Mouse (Mus musculus) gastrocnemius, postnatal 10 days (tissue): Measurements from ENCODE around the gene Gm4791. TPM values are rescaled to one million over a fixed set of nuclear protein-coding genes. Genes with fewer than 3 reads are reported as not detected.

Source experiments
- DNase-seq: peaks from one replicate; pipeline ENCODE4 v3.0.0; 2021; ENCODE audit warnings: mixed read lengths
- long read RNA-seq, 2 experiments: library from polyadenylated mRNA; stranded (forward); transcript quantifications; one replicate each; pipeline ENCODE4 v2.0.0; 2021
- total RNA-seq, 2 experiments: library from RNA; stranded (reverse); gene quantifications; 2 replicates each; pipeline ENCODE4 v1.2.3; 2021

The Gm4791 gene
- not detected for total RNA-seq
- long read RNA-seq, experiment 1: 0 reads
- long read RNA-seq, experiment 2: 0 reads

DNA sequence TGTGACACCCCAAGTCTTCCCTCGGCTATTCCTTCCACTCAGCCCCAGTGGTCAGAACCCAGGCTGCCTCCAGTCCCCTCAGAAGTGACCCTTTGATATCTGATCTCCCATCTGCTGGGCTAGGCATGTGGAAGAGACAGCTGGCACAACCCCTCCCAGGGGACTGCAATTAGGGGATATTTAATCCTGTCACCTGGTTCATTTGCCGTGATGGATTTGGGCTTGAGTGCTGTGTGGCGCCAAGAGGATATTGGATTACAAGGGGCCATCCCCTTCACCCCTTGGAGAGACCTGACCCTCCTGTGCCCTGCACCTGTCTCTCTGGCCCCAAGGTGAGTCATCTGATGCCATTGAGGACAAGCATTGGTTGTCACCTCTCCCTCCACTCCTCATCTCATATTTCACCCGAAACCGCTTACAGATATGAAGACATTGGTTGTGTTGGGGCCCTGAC, at the start of gene Gm4791:
TSS of gene Gm4791 (plus strand) at position 404 of the 454 bp plus-strand sequence.
- no peak for DNase-seq

DNA sequence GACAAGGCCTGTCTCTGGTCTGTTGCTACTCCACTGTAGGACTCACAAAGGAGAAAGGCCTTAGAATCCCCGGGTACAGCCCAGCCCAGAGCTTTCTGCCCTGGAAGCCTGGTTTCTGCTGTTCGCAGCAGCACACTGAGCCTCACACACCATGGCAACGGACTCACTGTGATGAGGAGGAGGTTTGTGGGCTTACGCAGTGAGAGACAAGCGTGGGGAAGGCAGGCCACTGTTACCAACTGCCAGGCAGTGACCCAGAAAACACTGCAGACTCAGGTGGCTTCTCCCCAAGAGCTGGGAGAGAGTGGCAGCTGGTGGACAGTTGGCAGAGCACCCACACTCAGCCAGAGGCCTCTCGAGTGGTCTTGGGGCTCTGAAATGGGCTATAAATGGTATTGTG, 42.3 kb upstream of the Gm4791 start:
- DNase-seq: no peak

DNA sequence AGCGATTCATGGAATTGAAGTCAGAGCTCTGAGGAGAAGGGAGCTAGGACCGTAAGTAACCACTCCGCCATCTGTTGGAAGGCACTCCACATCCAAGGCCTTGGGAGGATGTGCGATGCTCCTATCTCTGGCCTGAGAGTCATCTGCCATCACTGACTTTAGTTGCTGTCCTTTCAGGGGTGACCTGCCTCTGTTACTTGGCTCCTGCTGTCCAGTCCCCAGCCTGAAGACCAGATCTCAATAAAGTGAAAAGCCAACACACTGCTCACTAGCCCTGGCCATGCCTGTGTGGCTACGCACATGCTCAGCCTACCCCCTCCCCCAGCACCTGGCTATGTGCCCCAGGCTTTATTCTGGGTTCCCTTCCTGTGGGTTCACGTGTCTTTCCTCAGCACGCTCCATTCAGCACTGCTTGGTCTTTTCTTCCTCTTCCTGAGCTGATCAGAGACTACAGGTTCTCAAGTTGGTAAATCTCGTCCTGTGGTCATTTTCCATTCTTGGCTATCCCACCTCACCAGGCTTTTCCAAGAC, 41.1 kb upstream of the Gm4791 start:
- no peak for DNase-seq

DNA sequence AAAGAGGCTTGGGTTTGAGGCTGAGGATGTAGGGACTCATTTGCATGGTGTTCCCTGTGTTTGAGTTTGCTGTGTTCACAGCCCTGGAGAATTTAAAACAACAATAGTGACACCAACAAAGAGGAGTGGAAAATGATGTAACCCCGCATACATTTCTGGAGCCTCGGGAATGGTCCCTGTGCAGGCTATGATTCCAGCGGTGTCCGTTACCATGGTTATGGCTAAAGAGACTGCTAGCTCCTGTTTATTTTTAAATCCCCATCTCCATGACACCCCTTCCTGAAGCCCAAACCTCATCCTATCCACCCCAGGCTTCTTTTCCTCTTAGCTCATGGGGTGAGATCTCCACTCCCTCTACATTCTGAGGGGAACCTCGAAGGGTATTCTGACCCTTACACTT, 32.5 kb upstream of the Gm4791 start:
- no peak for DNase-seq

DNA sequence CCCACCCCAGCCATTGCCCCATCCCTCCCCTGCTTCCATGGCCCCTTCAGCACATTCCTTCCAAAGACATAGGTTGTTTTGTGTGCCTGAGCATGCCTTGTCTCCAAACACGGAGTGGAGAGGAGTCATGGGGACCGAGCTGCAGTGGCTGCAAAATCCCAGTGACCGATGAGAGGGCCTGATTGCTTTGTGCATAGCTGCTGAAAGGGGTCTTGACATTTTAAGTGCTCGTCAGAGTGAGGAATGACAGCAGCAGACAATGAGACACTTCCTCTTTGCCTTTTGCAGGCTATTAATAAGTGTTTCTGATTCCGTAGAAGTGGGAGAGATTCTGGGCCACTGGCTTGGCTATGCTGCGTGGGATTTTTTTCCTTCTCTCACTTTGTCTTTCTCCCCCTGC, 29.6 kb upstream of the Gm4791 start:
- DNase-seq: no peak

DNA sequence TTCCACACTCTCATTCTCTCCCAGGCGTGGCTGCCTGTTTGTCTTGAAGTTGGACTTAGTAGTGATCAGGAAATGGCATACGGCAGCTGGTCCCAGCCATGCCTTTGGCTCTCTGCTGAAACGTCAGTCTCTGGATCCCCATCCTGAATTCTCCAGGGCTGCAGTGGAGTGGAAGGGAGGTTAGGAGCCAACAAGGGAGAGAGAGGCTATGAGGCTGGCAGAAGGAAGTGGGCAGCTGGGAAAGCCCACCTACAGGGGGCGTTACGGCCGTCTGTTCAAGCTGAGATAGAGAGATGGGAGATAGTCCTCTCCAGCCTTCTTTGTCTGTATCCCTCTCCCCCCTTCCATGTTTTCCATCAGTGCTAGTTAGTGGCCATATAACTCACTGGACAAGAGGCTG, 29.1 kb upstream of the Gm4791 start:
- no peak for DNase-seq

DNA sequence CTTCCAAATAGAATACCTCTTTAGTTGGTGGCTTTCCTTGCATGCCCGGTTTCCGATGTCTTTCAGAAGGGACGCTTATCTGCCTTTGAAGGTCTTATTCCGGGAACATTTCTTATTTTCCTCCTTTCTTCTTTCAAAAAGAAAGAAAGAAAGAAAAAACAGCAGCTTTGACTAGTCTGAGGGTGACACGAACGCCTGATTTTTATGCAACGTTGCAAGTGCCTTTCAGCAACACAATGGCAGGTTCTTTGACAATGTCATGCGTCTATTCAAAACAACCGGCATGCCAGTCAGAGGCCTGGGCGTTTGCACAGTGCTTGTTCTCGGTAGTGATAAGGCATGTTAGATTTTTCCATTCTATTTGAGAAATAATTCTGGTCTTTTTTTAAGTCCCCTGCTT, 19.7 kb upstream of the Gm4791 start:
- no peak for DNase-seq

DNA sequence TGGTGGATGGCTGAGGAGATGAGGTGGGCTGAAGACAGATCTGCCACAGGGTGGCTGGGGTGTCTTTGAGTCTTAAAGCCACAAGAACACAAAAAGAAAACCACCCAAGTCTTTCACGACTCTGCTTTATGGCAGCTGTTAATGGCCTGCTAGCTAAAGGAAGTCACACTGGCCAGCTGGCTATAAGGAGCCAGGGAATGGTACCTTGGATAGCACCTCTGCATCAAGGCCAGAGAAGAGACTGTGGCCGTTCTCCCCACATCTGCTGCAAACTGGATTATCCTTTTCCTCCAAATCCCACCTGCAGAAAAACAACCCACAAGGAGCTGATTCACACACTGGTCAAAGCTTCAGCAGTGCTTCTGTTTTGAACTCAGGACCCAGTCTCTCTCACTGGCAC, 18.4 kb upstream of the Gm4791 start:
- DNase-seq: no peak

DNA sequence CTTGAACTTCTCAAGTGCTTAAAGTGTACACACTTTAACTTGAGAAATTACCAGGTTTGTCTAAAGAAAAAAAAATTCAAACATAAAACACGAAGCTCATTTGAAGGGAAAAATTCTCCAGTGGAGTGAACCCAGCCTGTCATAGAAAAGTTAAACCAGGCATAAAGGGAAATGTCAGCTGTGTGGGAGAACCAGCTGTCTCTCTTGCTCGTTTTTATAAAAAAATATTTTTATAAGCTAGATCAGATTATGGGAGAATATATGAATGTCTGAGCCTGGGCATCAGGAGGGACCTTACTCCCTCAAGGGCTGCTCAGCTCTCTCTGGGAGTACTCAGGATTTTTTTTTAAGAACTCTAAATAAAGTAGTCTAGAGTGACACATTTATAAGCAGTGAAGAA, 15.1 kb upstream of the Gm4791 start:
- no peak for DNase-seq

DNA sequence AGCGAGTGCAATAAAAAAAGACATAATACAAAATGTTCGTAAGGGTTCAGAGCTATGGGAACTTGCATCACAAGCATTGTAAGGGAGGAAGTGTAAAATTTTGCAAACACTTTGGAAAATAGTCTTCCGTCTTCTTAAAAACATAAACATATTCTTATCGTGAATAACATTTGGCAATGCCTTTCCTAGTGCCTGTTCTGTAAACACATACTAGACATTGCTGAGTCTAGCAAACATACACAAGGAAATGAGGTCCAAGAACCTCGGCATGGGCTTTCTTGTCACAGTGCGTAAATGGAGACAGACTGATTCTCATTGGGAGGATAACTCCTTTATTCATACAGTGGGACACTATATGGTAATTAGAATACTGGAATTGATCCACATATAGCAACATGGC, 43.0 kb downstream of the Gm4791 start:
- DNase-seq: no peak
